Mouse (Mus musculus) ES-E14 (cell line): Measurements from ENCODE around the gene Gm4969. TPM values are rescaled to one million over a fixed set of nuclear protein-coding genes. Genes with fewer than 3 reads are reported as not detected.

ENCODE experiments used
- DNase-seq: peaks from one replicate; pipeline ENCODE4 v3.0.0-alpha.2; 2013; ENCODE audit warnings: low read depth, low spot score
- H3K27ac ChIP-seq: 2 replicates; pipeline ENCODE4 v1.5.1; 2012; ENCODE audit warnings: low read depth, mild to moderate bottlenecking, low read length, moderate library complexity, mixed read lengths; ENCODE audit not compliant: poor library complexity, insufficient read depth, severe bottlenecking
- H3K36me3 ChIP-seq: 2 replicates; pipeline ENCODE4 v1.6.1; 2012; ENCODE audit warnings: mild to moderate bottlenecking, low read length, moderate library complexity, mixed read lengths; ENCODE audit not compliant: control insufficient read depth, poor library complexity, insufficient read depth, severe bottlenecking
- H3K4me1 ChIP-seq, 2 experiments: fragments of 150-350 bp in 1 of 2; sonication (generic) in 1 of 2; 2 replicates each; pipeline ENCODE4 v1.6.1; 2012; ENCODE audit warnings: low read length in 2 of 2, mild to moderate bottlenecking in 1 of 2, mixed read lengths in 1 of 2; ENCODE audit not compliant: control insufficient read depth in 2 of 2, insufficient read depth in 2 of 2, poor library complexity in 1 of 2
- H3K4me3 ChIP-seq, 2 experiments: fragments of 150-350 bp in 1 of 2; sonication (generic) in 1 of 2; 2 replicates each; pipeline ENCODE4 v1.5.1; 2012; ENCODE audit warnings: low read length in 2 of 2, low read depth in 1 of 2, mild to moderate bottlenecking in 1 of 2, mixed read lengths in 1 of 2; ENCODE audit not compliant: insufficient read depth in 1 of 2, poor library complexity in 1 of 2, severe bottlenecking in 1 of 2
- H3K9ac ChIP-seq: 2 replicates; pipeline ENCODE4 v1.6.1; 2012; ENCODE audit warnings: low read depth, mild to moderate bottlenecking, low read length, mixed read lengths; ENCODE audit not compliant: poor library complexity, insufficient read depth, severe bottlenecking
- H3K9me3 ChIP-seq: fragments of 150-350 bp; sonication (generic); 2 replicates; pipeline ENCODE4 v1.6.1; 2012; ENCODE audit warnings: low read depth, mild to moderate bottlenecking, low read length; ENCODE audit not compliant: control insufficient read depth, insufficient read depth
- CHD2 ChIP-seq: IDR thresholded peaks from 2 replicates; pipeline ENCODE4 v1.6.1; 2014; ENCODE audit warnings: mild to moderate bottlenecking, low read depth, low read length, inconsistent platforms
- HCFC1 ChIP-seq: IDR thresholded peaks from 2 replicates; pipeline ENCODE4 v1.6.1; 2012; ENCODE audit warnings: low read length, inconsistent platforms, borderline replicate concordance; ENCODE audit not compliant: insufficient read depth
- MAFK ChIP-seq: IDR thresholded peaks from 2 replicates; pipeline ENCODE4 v1.6.1; 2014; ENCODE audit warnings: mild to moderate bottlenecking, low read depth, low read length, inconsistent platforms; ENCODE audit not compliant: insufficient read depth
- ZC3H11A ChIP-seq: IDR thresholded peaks from 2 replicates; pipeline ENCODE4 v1.6.1; 2012; ENCODE audit warnings: low read depth, mild to moderate bottlenecking, inconsistent platforms, low read length, borderline replicate concordance
- ZNF384 ChIP-seq: IDR thresholded peaks from 2 replicates; pipeline ENCODE4 v1.6.1; 2012; ENCODE audit warnings: low read depth, low read length, inconsistent platforms
- in situ Hi-C, 2 experiments: fragments of 600-800 bp; cut with MboI; formaldehyde crosslinking; loops; one replicate each; pipeline ENCODE4 v1.15.1; 2025; ENCODE audit warnings: low sequenced_read_pairs in 2 of 2, inconsistent platforms in 1 of 2; ENCODE audit not compliant: unreplicated experiment in 2 of 2
- total RNA-seq: library from RNA; depleted of rRNA; stranded (reverse); fragments of 300-350 nt; gene quantifications from 2 replicates; pipeline ENCODE4 v1.2.3, GENCODE M21; 2012

The Gm4969 gene
- total RNA-seq, 1 experiment = 1.9 TPM

DNA sequence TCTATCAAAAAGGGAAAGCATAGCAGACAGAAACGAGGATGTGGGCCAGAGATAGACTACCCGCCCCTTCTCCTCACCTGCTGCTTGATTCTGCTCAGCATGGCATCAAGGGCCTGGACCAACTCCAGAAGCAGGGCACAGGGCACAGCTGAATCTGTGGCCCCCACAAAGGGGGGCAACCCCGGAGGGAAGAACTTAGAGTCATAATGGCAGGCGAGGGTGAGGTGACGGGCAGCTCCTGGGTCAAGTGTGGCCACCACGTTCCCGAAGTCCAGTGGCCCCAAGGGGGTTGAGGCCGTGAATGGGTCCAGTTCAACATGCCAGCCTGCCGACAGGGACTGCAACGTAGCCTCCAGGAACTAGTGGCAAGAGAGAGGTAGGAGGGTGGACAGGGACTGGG, 28.6 kb upstream of the Gm4969 start:
- DNase-seq = no peak

DNA sequence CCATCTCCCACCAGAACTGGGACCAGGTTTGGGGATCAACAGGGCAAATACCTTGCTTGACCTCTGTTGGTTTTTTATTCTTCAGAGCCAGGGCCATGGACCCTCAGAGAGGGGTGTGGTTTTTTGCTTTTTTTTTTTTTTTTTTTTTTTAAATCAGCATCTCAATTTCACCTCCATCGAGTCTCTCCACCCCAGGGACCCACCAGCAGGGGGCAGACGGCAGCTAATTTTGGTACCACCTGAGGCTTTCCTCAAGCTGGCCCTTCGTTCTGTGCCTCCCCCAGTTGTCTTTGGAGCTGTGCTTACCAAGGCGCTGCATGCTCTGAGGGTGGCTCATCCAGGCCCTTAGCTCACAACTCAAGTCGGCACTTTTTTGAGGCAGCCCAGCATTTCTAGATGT, 19.2 kb upstream of the Gm4969 start:
- Histone ChIP-seq H3K36me3 (peaks cover 16% of the 10 kb centered on the region; the same call in 1 of the 2 replicates), H3K4me3 (no peak overlapping the region), H3K9me3 (no peaks in the 10 kb centered on the region), H3K4me1 (peaks cover 0 to 21% of the 10 kb centered on the region in 2 experiments; a peak in 2 of 4 replicates), H3K27ac (no peak overlapping the region), H3K9ac (0 out of 2 replicates have a peak overlapping the region, but pooled peaks have one; percentile 42)
- no peak for DNase-seq
- in situ Hi-C loops = no loop called here
- peak; percentile 94 for TF ChIP-seq ZNF384
- no peak for TF ChIP-seq HCFC1
- no peak for TF ChIP-seq CHD2

More for the DNA sequence above, 28.6 kb upstream of the Gm4969 start:
- H3K4me1 ChIP-seq = peaks cover 5 to 7% of the 10 kb centered on the region in 2 experiments; a peak in 1 of 4 replicates
- H3K36me3 ChIP-seq = peaks cover 9% of the 10 kb centered on the region; the same call in 1 of the 2 replicates
- H3K27ac ChIP-seq = no peak overlapping the region
- TF ChIP-seq ZC3H11A (no peak), MAFK (no peak), HCFC1 (no peak), ZNF384 (no peak), CHD2 (no peak)
- H3K9ac ChIP-seq = no peak overlapping the region
- H3K9me3 ChIP-seq = no peaks in the 10 kb centered on the region
- no peak overlapping the region for H3K4me3 ChIP-seq
- in situ Hi-C loops = no loop called here

DNA sequence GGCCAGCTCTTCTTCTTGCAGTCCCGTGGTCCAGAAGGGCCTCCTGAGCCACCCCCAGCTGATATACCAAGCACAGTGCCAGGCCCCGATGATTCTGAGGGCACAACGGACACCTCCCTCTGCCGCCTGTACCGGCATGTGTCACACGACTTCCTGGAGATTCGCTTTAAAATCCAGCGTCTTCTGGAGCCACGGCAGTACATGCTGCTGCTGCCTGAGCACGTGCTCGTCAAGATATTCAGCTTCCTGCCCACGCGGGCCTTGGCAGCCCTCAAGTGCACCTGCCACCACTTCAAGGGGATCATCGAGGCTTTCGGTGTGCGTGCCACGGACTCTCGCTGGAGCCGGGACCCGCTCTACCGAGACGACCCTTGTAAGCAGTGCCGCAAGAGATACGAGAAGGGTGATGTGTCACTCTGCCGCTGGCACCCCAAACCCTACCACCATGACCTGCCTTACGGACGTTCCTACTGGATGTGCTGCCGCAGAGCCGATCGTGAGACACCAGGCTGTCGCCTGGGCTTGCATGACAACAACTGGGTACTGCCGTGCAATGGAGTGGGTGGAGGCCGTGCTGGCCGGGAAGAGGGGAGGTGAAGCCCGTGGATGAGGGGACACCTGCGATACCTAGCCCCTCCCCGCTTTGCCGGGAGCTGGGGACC, 18.6 kb upstream of the Gm4969 start:
- H3K4me1 ChIP-seq = peaks cover 2 to 23% of the 10 kb centered on the region in 2 experiments; a peak in 2 of 4 replicates
- H3K4me3 ChIP-seq = peak overlapping the region in 1 of 2 experiments; percentile 26; a peak in 2 of 4 replicates
- H3K36me3 ChIP-seq = peaks cover 16% of the 10 kb centered on the region; the same call in 1 of the 2 replicates
- no peak for DNase-seq
- no peak overlapping the region for H3K27ac ChIP-seq
- TF ChIP-seq ZNF384 = no peak
- TF ChIP-seq HCFC1 = no peak
- TF ChIP-seq MAFK = no peak
- no peak for TF ChIP-seq CHD2
- H3K9ac ChIP-seq = peak overlapping the region; percentile 42
- no peaks in the 10 kb centered on the region for H3K9me3 ChIP-seq
- in situ Hi-C loops = no loop called here

DNA sequence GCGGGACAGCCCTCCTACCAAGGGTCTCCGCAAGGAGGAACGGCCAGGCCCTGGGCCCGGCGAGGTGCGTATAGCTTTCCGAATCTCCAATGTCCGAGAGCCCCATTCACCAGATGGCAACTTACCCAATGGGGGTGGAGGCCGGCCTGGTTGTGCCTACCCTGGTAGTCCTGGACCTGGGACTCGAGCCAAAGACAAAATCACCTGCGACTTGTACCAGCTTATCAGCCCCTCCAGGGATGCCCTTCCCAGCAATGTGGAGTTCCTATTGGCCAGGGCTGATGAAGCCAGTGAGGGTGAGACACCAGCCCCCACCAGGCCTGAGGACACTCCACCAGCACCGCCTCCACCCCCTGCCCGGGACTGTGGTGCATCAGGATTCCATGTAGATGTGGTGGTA, 18.0 kb upstream of the Gm4969 start:
- no peak for DNase-seq
- H3K9ac ChIP-seq = peak overlapping the region; percentile 42; the same call in 1 of the 2 replicates
- no peak overlapping the region; a peak in 1 of 4 replicates for H3K4me3 ChIP-seq
- no peaks in the 10 kb centered on the region for H3K9me3 ChIP-seq
- H3K27ac ChIP-seq = no peak overlapping the region
- peaks cover 16% of the 10 kb centered on the region; the same call in 1 of the 2 replicates for H3K36me3 ChIP-seq
- no peak for TF ChIP-seq ZNF384
- no peak for TF ChIP-seq CHD2
- no peak for TF ChIP-seq MAFK
- TF ChIP-seq ZC3H11A = no peak
- TF ChIP-seq HCFC1 = no peak
- H3K4me1 ChIP-seq = peaks cover 2 to 23% of the 10 kb centered on the region in 2 experiments; a peak in 2 of 4 replicates
- in situ Hi-C loops = no loop called here
